Mouse (Mus musculus) midbrain, postnatal 0 days (tissue): ENCODE data around the gene Lin9. TPM values are rescaled to one million over a fixed set of nuclear protein-coding genes. Genes with fewer than 3 reads are reported as not detected.

Experiments
- ATAC-seq: fragments of 200-750 bp; cut with Nextera tagmentation; 2 replicates; pipeline ENCODE4 v1.8.0; 2017; ENCODE audit warnings: moderate number of reproducible peaks, mild to moderate bottlenecking, moderate TSS enrichment, moderate library complexity; ENCODE audit not compliant: low FRiP score
- DNase-seq: peaks from one replicate; pipeline ENCODE4 v3.0.0-alpha.2; 2015; ENCODE audit warnings: low spot score
- H3K27ac ChIP-seq: fragments of 300-500 bp; sonication (generic); 2 replicates; pipeline ENCODE4 v1.5.1; 2014; ENCODE audit warnings: low read depth, mild to moderate bottlenecking, low read length, mixed read lengths
- H3K27me3 ChIP-seq: fragments of 300-500 bp; sonication (generic); 2 replicates; pipeline ENCODE4 v1.6.1; 2014; ENCODE audit warnings: low read length, control low read depth, mixed read lengths; ENCODE audit not compliant: insufficient read depth
- H3K36me3 ChIP-seq: fragments of 300-500 bp; sonication (generic); 2 replicates; pipeline ENCODE4 v1.6.1; 2014; ENCODE audit warnings: low read length, control low read depth, mixed read lengths; ENCODE audit not compliant: insufficient read depth
- H3K4me1 ChIP-seq: fragments of 300-500 bp; sonication (generic); 2 replicates; pipeline ENCODE4 v1.6.1; 2014; ENCODE audit warnings: mild to moderate bottlenecking, control low read depth, antibody characterized with exemption, low read length, mixed read lengths; ENCODE audit not compliant: insufficient read depth
- H3K4me2 ChIP-seq: fragments of 300-500 bp; sonication (generic); 2 replicates; pipeline ENCODE4 v1.6.1; 2014; ENCODE audit warnings: low read depth, mild to moderate bottlenecking, low read length, mixed read lengths; ENCODE audit not compliant: poor library complexity, severe bottlenecking
- H3K4me3 ChIP-seq: fragments of 300-500 bp; sonication (generic); 2 replicates; pipeline ENCODE4 v1.5.1; 2014; ENCODE audit warnings: low read depth, mild to moderate bottlenecking, low read length, moderate library complexity
- H3K9ac ChIP-seq: fragments of 300-500 bp; sonication (generic); replicated peaks from 2 replicates; pipeline ENCODE4 v1.6.1; 2014; ENCODE audit warnings: mild to moderate bottlenecking, low read length, moderate library complexity, mixed read lengths; ENCODE audit not compliant: poor library complexity, severe bottlenecking
- H3K9me3 ChIP-seq: fragments of 300-500 bp; sonication (generic); 2 replicates; pipeline ENCODE4 v1.6.1; 2016; ENCODE audit warnings: low read length, control low read depth
- CTCF ChIP-seq: IDR thresholded peaks from 2 replicates; pipeline ENCODE4 v1.5.1; 2016; ENCODE audit warnings: antibody characterized with exemption, mild to moderate bottlenecking
- WGBS: fragments of 180-500 bp; shearing (Covaris S2); extraction: QIAGEN DNeasy Blood & Tissue Kit; methylation state at CpG from one replicate; pipeline ENCODE4 v1.1.7; 2014; 5-methylcytosine and 5-hydroxymethylcytosine counted together
- polyA plus RNA-seq: library from polyadenylated mRNA; unstranded; fragments of >200 nt; fragmentation: Nextera tagmentation; extraction: Ambion mirVana; gene quantifications from 2 replicates; pipeline ENCODE4 v1.2.1, GENCODE M21; 2015
- total RNA-seq: library from RNA; depleted of rRNA; stranded (reverse); fragments of >200 nt; gene quantifications from 2 replicates; pipeline ENCODE4 v1.2.3, GENCODE M21; 2014; rRNA removed

Lin9 gene
- total and polyA plus RNA-seq, 2 experiments from 2014 or later, result 3.4 to 11.2 TPM

DNA sequence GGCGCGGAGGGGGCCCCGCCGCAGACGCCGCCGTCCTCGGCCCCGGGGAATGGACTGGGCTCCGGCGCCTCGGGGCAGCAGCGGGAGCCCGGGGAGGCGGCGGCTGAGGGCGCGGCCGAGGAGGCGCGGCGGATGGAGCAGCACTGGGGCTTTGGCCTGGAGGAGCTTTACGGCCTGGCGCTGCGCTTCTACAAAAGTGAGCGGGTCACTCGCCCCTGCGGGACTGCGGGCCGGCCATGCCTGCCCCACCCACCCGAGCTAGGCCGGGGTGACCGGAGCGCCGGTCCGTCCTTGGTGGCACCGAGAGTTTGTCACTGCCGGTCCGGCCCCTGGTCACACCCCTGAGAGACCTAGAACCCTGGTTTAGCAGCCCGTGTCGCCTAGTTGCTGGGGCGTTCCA is 85.2 kb downstream of the Lin9 start:
- H3K9me3 ChIP-seq, result no peaks in the 10 kb centered on the region
- TF ChIP-seq CTCF, result no peak
- peak; percentile 72 for ATAC-seq
- H3K9ac ChIP-seq, result peak overlapping the region; percentile 84
- peaks cover 10% of the 10 kb centered on the region for H3K4me1 ChIP-seq
- peak overlapping the region; percentile 81 for H3K4me3 ChIP-seq
- H3K27ac ChIP-seq, result peak overlapping the region; percentile 83
- no peaks in the 10 kb centered on the region for H3K36me3 ChIP-seq
- peak; percentile 5 for DNase-seq
- WGBS, result 0% methylated on average over 33 of the region's 42 CpGs
- H3K27me3 ChIP-seq, result no peaks in the 10 kb centered on the region
- peak overlapping the region; percentile 76 for H3K4me2 ChIP-seq

GRCm38 (mm10) chr1:180729231-180729630 is 88.3 kb downstream of the Lin9 start:
- no peak for TF ChIP-seq CTCF
- no peak overlapping the region for H3K4me2 ChIP-seq
- WGBS, result 97% methylated on average over 3 of the region's 3 CpGs
- no peaks in the 10 kb centered on the region for H3K9me3 ChIP-seq
- DNase-seq (no peak), ATAC-seq (no peak)
- no peak overlapping the region for H3K4me3 ChIP-seq
- H3K36me3 ChIP-seq, result peaks cover under 1% of the 10 kb centered on the region; the same call in 1 of the 2 replicates
- H3K27ac ChIP-seq, result no peak overlapping the region
- H3K4me1 ChIP-seq, result peaks cover 10% of the 10 kb centered on the region
- H3K27me3 ChIP-seq, result no peaks in the 10 kb centered on the region
- H3K9ac ChIP-seq, result no peak overlapping the region

Other genes starting within 250 kb of the Lin9 start
- gene Stum, start 157.6 kb upstream of the Lin9 start, total RNA-seq, result 86.7 and 93.5 TPM in 2 replicates
- 17.8 and 18.1 TPM in 2 replicates for gene Stum, start 157.6 kb upstream of the Lin9 start, polyA plus RNA-seq
- gene Parp1, start 72.2 kb upstream of the Lin9 start, total RNA-seq, result 65.9 and 66.3 TPM in 2 replicates
- 43.0 and 43.2 TPM in 2 replicates for gene Parp1, start 72.2 kb upstream of the Lin9 start, polyA plus RNA-seq
- gene Mixl1, start 55.9 kb downstream of the Lin9 start, total RNA-seq, result not detected in 2 replicates
- gene Mixl1, start 55.9 kb downstream of the Lin9 start, polyA plus RNA-seq, result 0.10 and 0.17 TPM in 2 replicates
- gene Acbd3, start 84.9 kb downstream of the Lin9 start, total RNA-seq, result 30.0 and 42.5 TPM in 2 replicates
- gene Acbd3, start 84.9 kb downstream of the Lin9 start, polyA plus RNA-seq, result 15.8 and 18.8 TPM in 2 replicates
- gene H3f3a, start 172.8 kb downstream of the Lin9 start, total RNA-seq, result 1,783 and 3,084 TPM in 2 replicates
- gene H3f3a, start 172.8 kb downstream of the Lin9 start, polyA plus RNA-seq, result 1,997 and 2,039 TPM in 2 replicates
- 12.8 and 15.3 TPM in 2 replicates for gene Sde2, start 210.0 kb downstream of the Lin9 start, total RNA-seq
- 20.7 and 24.2 TPM in 2 replicates for gene Sde2, start 210.0 kb downstream of the Lin9 start, polyA plus RNA-seq